ENCODE assay signal across 12 mouse cellular contexts in genomic region chr1:153095826-153096727, GRCm38 (mm10).
A peak's percentile ranks its signal among the peaks of the same experiment; 100 is the strongest.
DNase-seq lines count a peak whose midpoint lies in the region; ATAC-seq and TF ChIP-seq lines count a peak whose summit lies in the region.
"Had no signal": no experiment of that assay in that cellular context is flagged by ENCODE, and none has a peak within 500 bp of the region (broad histone marks: within the 10 kb centered on the region; RNA-seq: fewer than 3 reads in every experiment).

No protein-coding gene starts in this region.

- TF ChIP-seq POLR2A in lung, adult 2 months (IDR thresholded peaks at IDR 0.05; ENCODE audit: borderline replicate concordance, extremely low read depth, low read depth, low read length): no peak

- no peak overlapping the region for H3K9ac ChIP-seq in hindbrain, embryonic 13.5 days
- H3K9ac ChIP-seq in hindbrain, embryonic 12.5 days: no peak overlapping the region
- H3K9ac ChIP-seq: limb, embryonic 15.5 days had no signal

- peaks cover 14% of the 10 kb centered on the region for H3K27me3 ChIP-seq in hindbrain, embryonic 13.5 days
- H3K27me3 ChIP-seq in hindbrain, embryonic 12.5 days: peaks cover 23% of the 10 kb centered on the region
- H3K27me3 ChIP-seq: limb, embryonic 15.5 days had no signal

- H3K4me1 ChIP-seq in hindbrain, embryonic 13.5 days (replicated peaks): peaks cover 18% of the 10 kb centered on the region
- H3K4me1 ChIP-seq in hindbrain, embryonic 12.5 days: peaks cover 10% of the 10 kb centered on the region
- H3K4me1 ChIP-seq in lung, adult 2 months (ENCODE audit: control insufficient read depth, insufficient read depth, low read length): peaks cover 5% of the 10 kb centered on the region; the same call in 1 of the 2 replicates

- H3K4me3 ChIP-seq in hindbrain, embryonic 13.5 days: no peak overlapping the region
- H3K4me3 ChIP-seq in hindbrain, embryonic 12.5 days: no peak overlapping the region
- H3K4me3 ChIP-seq in lung, adult 2 months (replicated peaks; ENCODE audit: extremely low read depth, low read depth, low read length): no peak overlapping the region
- H3K4me3 ChIP-seq: limb, embryonic 15.5 days had no signal

- 28% methylated on average over 16 of the region's 16 CpGs for WGBS in hindbrain, embryonic 13.5 days
- 25% methylated on average over 16 of the region's 16 CpGs for WGBS in hindbrain, embryonic 12.5 days
- WGBS in lung, adult 2 months: 34% methylated on average over 16 of the region's 16 CpGs

- no peaks in the 10 kb centered on the region for H3K9me3 ChIP-seq in hindbrain, embryonic 13.5 days
- no peaks in the 10 kb centered on the region for H3K9me3 ChIP-seq in hindbrain, embryonic 12.5 days (replicated peaks)
- H3K9me3 ChIP-seq: limb, embryonic 15.5 days had no signal

- peaks cover 8% of the 10 kb centered on the region for H3K36me3 ChIP-seq in hindbrain, embryonic 13.5 days
- no peaks in the 10 kb centered on the region for H3K36me3 ChIP-seq in hindbrain, embryonic 12.5 days
- H3K36me3 ChIP-seq: limb, embryonic 15.5 days had no signal

- ATAC-seq in hindbrain, embryonic 13.5 days (ENCODE audit: low FRiP score): 0 out of 2 replicates have a peak, but pooled peaks have one; percentile 23
- no peak for ATAC-seq in hindbrain, embryonic 12.5 days (ENCODE audit: low FRiP score)
- ATAC-seq in granulocyte monocyte progenitor cell, adult 5-6 weeks (replicated peaks; ENCODE audit: poor library complexity, severe bottlenecking): no peak

- no peak overlapping the region for H3K4me2 ChIP-seq in hindbrain, embryonic 13.5 days
- H3K4me2 ChIP-seq in hindbrain, embryonic 12.5 days (replicated peaks): no peak overlapping the region
- H3K4me2 ChIP-seq: limb, embryonic 15.5 days had no signal

- TF ChIP-seq CTCF in lung, adult 2 months (IDR thresholded peaks at IDR 0.05; ENCODE audit: insufficient read depth, low read length): no peak

- DNase-seq in ES-CJ7 (ENCODE audit: low read depth, low spot score): peak; percentile 95
- DNase-seq in embryo, embryonic 11 days: peak; percentile 55
- DNase-seq in lung, adult 2 months: peak; percentile 52
- DNase-seq in cerebellum, adult 9-10 months: no peak
- no peak for DNase-seq in layer of hippocampus, adult 8-10 months (ENCODE audit: low spot score in 2 of 2)
- DNase-seq: cerebellum, adult 11 months; layer of hippocampus, adult 9-11 months; right cerebral cortex, postnatal 4 days had no signal

- no peak overlapping the region for H3K27ac ChIP-seq in hindbrain, embryonic 13.5 days
- no peak overlapping the region for H3K27ac ChIP-seq in hindbrain, embryonic 12.5 days
- H3K27ac ChIP-seq: limb, embryonic 15.5 days had no signal

Comparison
In these comparisons a context has a peak if more than half of its experiments do, and no peak if none do; other contexts are left out.
1. DNase-seq: peak in ES-CJ7 (single experiment), embryo, embryonic 11 days (single experiment) and lung, adult 2 months (single experiment); none in cerebellum, adult 9-10 months (single experiment) and layer of hippocampus, adult 8-10 months (0 of 2).